Comparison of ENCODE assay signal across 9 mouse cellular contexts in genomic region chr19:5940173-5940572, GRCm38 (mm10). TPM values are rescaled to one million over a fixed set of nuclear protein-coding genes. Genes with fewer than 3 reads are reported as not detected.
DNase-seq lines count a peak whose midpoint lies in the region; ATAC-seq and TF ChIP-seq lines count a peak whose summit lies in the region.
"Had no signal": no experiment of that assay in that cellular context is flagged by ENCODE, and none has a peak within 500 bp of the region (broad histone marks: within the 10 kb centered on the region; RNA-seq: fewer than 3 reads in every experiment).

No protein-coding gene starts in this region.

- no peak for TF ChIP-seq CTCF in thymus, adult 2 months (IDR thresholded peaks at IDR 0.05; ENCODE audit: borderline replicate concordance, control insufficient read depth, extremely low read depth, insufficient read depth, low read length, poor library complexity)

- 63% methylated on average over 4 of the region's 4 CpGs for WGBS in midbrain, embryonic 16.5 days
- WGBS in midbrain, embryonic 13.5 days, result 78% methylated on average over 4 of the region's 4 CpGs
- WGBS in stomach, embryonic 16.5 days, result 47% methylated on average over 4 of the region's 4 CpGs
- 94% methylated on average over 4 of the region's 4 CpGs for WGBS in thymus, adult 2 months

- peak; percentile 88 for DNase-seq in cerebellum, adult 11 months
- peak; percentile 79 to 90 for DNase-seq in gastrocnemius, postnatal 4 days (ENCODE audit: low spot score in 2 of 2)
- DNase-seq in kidney, postnatal 10 days, result peak; percentile 93
- no peak for DNase-seq in thymus, adult 2 months

- H3K9me3 ChIP-seq in midbrain, embryonic 16.5 days (replicated peaks; ENCODE audit: control insufficient read depth, low read length, poor library complexity, severe bottlenecking), result no peaks in the 10 kb centered on the region
- H3K9me3 ChIP-seq in midbrain, embryonic 13.5 days, result no peaks in the 10 kb centered on the region
- no peaks in the 10 kb centered on the region for H3K9me3 ChIP-seq in stomach, embryonic 16.5 days (replicated peaks; ENCODE audit: control insufficient read depth, low read length)

- no peak for TF ChIP-seq POLR2A in thymus, adult 2 months (IDR thresholded peaks at IDR 0.05; ENCODE audit: control insufficient read depth, extremely low read depth, insufficient read depth, low read length, poor library complexity)

- H3K27ac ChIP-seq in midbrain, embryonic 16.5 days (ENCODE audit: low read length), result peak overlapping the region; percentile 38
- H3K27ac ChIP-seq in midbrain, embryonic 13.5 days, result no peak overlapping the region
- peak overlapping the region; percentile 85 for H3K27ac ChIP-seq in stomach, embryonic 16.5 days (ENCODE audit: low read length)
- no peak overlapping the region for H3K27ac ChIP-seq in thymus, adult 2 months (ENCODE audit: control insufficient read depth, insufficient read depth, low read length)

- no peaks in the 10 kb centered on the region; the same call in 1 of the 2 replicates for H3K36me3 ChIP-seq in midbrain, embryonic 16.5 days (ENCODE audit: control insufficient read depth, insufficient read depth, low read length)
- peaks cover 23% of the 10 kb centered on the region for H3K36me3 ChIP-seq in midbrain, embryonic 13.5 days
- no peaks in the 10 kb centered on the region for H3K36me3 ChIP-seq in stomach, embryonic 16.5 days (ENCODE audit: control insufficient read depth, insufficient read depth, low read length)
- peaks cover 11% of the 10 kb centered on the region for H3K36me3 ChIP-seq in thymus, adult 2 months (ENCODE audit: control insufficient read depth, insufficient read depth, low read length)

- no peak overlapping the region for H3K4me3 ChIP-seq in midbrain, embryonic 16.5 days (ENCODE audit: low read depth, low read length)
- no peak overlapping the region for H3K4me3 ChIP-seq in midbrain, embryonic 13.5 days (replicated peaks)
- H3K4me3 ChIP-seq in stomach, embryonic 16.5 days (replicated peaks; ENCODE audit: low read length), result no peak overlapping the region
- no peak overlapping the region for H3K4me3 ChIP-seq in thymus, adult 2 months (ENCODE audit: control insufficient read depth, insufficient read depth, low read length)

- H3K27me3 ChIP-seq in midbrain, embryonic 16.5 days (ENCODE audit: control insufficient read depth, insufficient read depth, low read depth, low read length), result no peaks in the 10 kb centered on the region
- H3K27me3 ChIP-seq in midbrain, embryonic 13.5 days, result no peaks in the 10 kb centered on the region
- H3K27me3 ChIP-seq in stomach, embryonic 16.5 days (ENCODE audit: control insufficient read depth, insufficient read depth, low read length), result no peaks in the 10 kb centered on the region
- H3K27me3 ChIP-seq in thymus, adult 2 months (ENCODE audit: control insufficient read depth, insufficient read depth, low read length), result no peaks in the 10 kb centered on the region

- H3K4me1 ChIP-seq in midbrain, embryonic 16.5 days (ENCODE audit: control insufficient read depth, insufficient read depth, low read length), result peaks cover 3% of the 10 kb centered on the region; the same call in 1 of the 2 replicates
- peaks cover 16% of the 10 kb centered on the region for H3K4me1 ChIP-seq in midbrain, embryonic 13.5 days (replicated peaks)
- peaks cover 48% of the 10 kb centered on the region for H3K4me1 ChIP-seq in stomach, embryonic 16.5 days (ENCODE audit: control insufficient read depth, insufficient read depth, low read length)
- 0 out of 2 replicates have a peak, but pooled peaks cover 2% of the 10 kb centered on the region for H3K4me1 ChIP-seq in thymus, adult 2 months (replicated peaks; ENCODE audit: control insufficient read depth, insufficient read depth, low read length)

- no peak overlapping the region for H3K9ac ChIP-seq in midbrain, embryonic 16.5 days (ENCODE audit: low read depth, low read length)
- no peak overlapping the region for H3K9ac ChIP-seq in midbrain, embryonic 13.5 days (replicated peaks)
- no peak overlapping the region for H3K9ac ChIP-seq in stomach, embryonic 16.5 days (ENCODE audit: low read length)

- H3K4me2 ChIP-seq in midbrain, embryonic 16.5 days (ENCODE audit: low read length), result no peak overlapping the region
- no peak overlapping the region for H3K4me2 ChIP-seq in midbrain, embryonic 13.5 days (replicated peaks)
- H3K4me2 ChIP-seq in stomach, embryonic 16.5 days (ENCODE audit: low read depth, low read length), result no peak overlapping the region

- ATAC-seq in midbrain, embryonic 16.5 days, result no peak
- no peak for ATAC-seq in midbrain, embryonic 13.5 days
- peak; percentile 30; the same call in 1 of the 2 replicates for ATAC-seq in stomach, embryonic 16.5 days (ENCODE audit: insufficient read depth, low FRiP score)
- ATAC-seq in megakaryocyte-erythroid progenitor cell, adult 5-6 weeks (replicated peaks; ENCODE audit: low FRiP score, low TSS enrichment, poor library complexity, severe bottlenecking), result no peak

RNA-seq across cellular contexts. Expression of gene Cdc42ep2, which starts 15.6 kb away (rescaled TPM):
- 16.0 and 20.4 TPM in 2 replicates for polyA plus RNA-seq in midbrain, embryonic 16.5 days (2015; fragmentation: Nextera tagmentation; extraction: Ambion mirVana)
- polyA plus RNA-seq in midbrain, embryonic 13.5 days (2015; fragmentation: Nextera tagmentation; extraction: Ambion mirVana), result 7.5 and 7.8 TPM in 2 replicates
- 10 to 100 TPM; 23.1 to 27.4 TPM for total RNA-seq in gastrocnemius, postnatal 4 days (2021)
- 13.4 and 13.9 TPM in 2 replicates for polyA plus RNA-seq in stomach, embryonic 16.5 days (2015; fragmentation: Nextera tagmentation; extraction: Ambion mirVana)
- 5.1 and 5.8 TPM in 2 replicates for polyA plus RNA-seq in thymus, adult 2 months (2012; rRNA removed)
- total RNA-seq in megakaryocyte-erythroid progenitor cell, adult 5-6 weeks (2014; fragmentation: Nextera tagmentation), result 0.77 TPM in 1 of 2 replicates, not detected in the other
- total RNA-seq in megakaryocyte-erythroid progenitor cell, adult 5-6 weeks (2017), result not detected in 2 replicates

RNA-seq across cellular contexts. Expression of gene Pola2, which starts 23.8 kb away (rescaled TPM):
- polyA plus RNA-seq in midbrain, embryonic 16.5 days (2015; fragmentation: Nextera tagmentation; extraction: Ambion mirVana), result 19.4 and 22.4 TPM in 2 replicates
- polyA plus RNA-seq in midbrain, embryonic 13.5 days (2015; fragmentation: Nextera tagmentation; extraction: Ambion mirVana), result 31.6 and 32.1 TPM in 2 replicates
- 10 to 100 TPM; 24.6 to 28.6 TPM for total RNA-seq in gastrocnemius, postnatal 4 days (2021)
- polyA plus RNA-seq in stomach, embryonic 16.5 days (2015; fragmentation: Nextera tagmentation; extraction: Ambion mirVana), result 49.6 and 50.4 TPM in 2 replicates
- 115 and 120 TPM in 2 replicates for polyA plus RNA-seq in thymus, adult 2 months (2012; rRNA removed)
- 134 and 164 TPM in 2 replicates for total RNA-seq in megakaryocyte-erythroid progenitor cell, adult 5-6 weeks (2014; fragmentation: Nextera tagmentation)
- total RNA-seq in megakaryocyte-erythroid progenitor cell, adult 5-6 weeks (2017), result 62.6 and 87.0 TPM in 2 replicates

RNA-seq across cellular contexts. Expression of gene Dpf2, which starts 27.4 kb away (rescaled TPM):
- polyA plus RNA-seq in midbrain, embryonic 16.5 days (2015; fragmentation: Nextera tagmentation; extraction: Ambion mirVana), result 105 and 121 TPM in 2 replicates
- 157 and 158 TPM in 2 replicates for polyA plus RNA-seq in midbrain, embryonic 13.5 days (2015; fragmentation: Nextera tagmentation; extraction: Ambion mirVana)
- total RNA-seq in gastrocnemius, postnatal 4 days (2021), result 100 to 1,000 TPM in 1 of 2 experiments, 10 to 100 TPM in 1; 97.8 to 121 TPM
- 117 and 127 TPM in 2 replicates for polyA plus RNA-seq in stomach, embryonic 16.5 days (2015; fragmentation: Nextera tagmentation; extraction: Ambion mirVana)
- 175 and 194 TPM in 2 replicates for polyA plus RNA-seq in thymus, adult 2 months (2012; rRNA removed)
- total RNA-seq in megakaryocyte-erythroid progenitor cell, adult 5-6 weeks (2014; fragmentation: Nextera tagmentation), result 91.2 and 95.9 TPM in 2 replicates
- total RNA-seq in megakaryocyte-erythroid progenitor cell, adult 5-6 weeks (2017), result 75.0 and 124 TPM in 2 replicates

RNA-seq across cellular contexts. Expression of gene Slc22a20, which starts 45.8 kb away (rescaled TPM):
- polyA plus RNA-seq in midbrain, embryonic 16.5 days (2015; fragmentation: Nextera tagmentation; extraction: Ambion mirVana), result not detected in 2 replicates
- not detected in 2 replicates for polyA plus RNA-seq in midbrain, embryonic 13.5 days (2015; fragmentation: Nextera tagmentation; extraction: Ambion mirVana)
- not detected for total RNA-seq in gastrocnemius, postnatal 4 days (2021)
- not detected in 2 replicates for polyA plus RNA-seq in stomach, embryonic 16.5 days (2015; fragmentation: Nextera tagmentation; extraction: Ambion mirVana)
- 0.06 and 0.20 TPM in 2 replicates for polyA plus RNA-seq in thymus, adult 2 months (2012; rRNA removed)
- total RNA-seq in megakaryocyte-erythroid progenitor cell, adult 5-6 weeks (2014; fragmentation: Nextera tagmentation), result not detected in 2 replicates
- total RNA-seq in megakaryocyte-erythroid progenitor cell, adult 5-6 weeks (2017), result not detected in 2 replicates
- total RNA-seq: left cerebral cortex, postnatal 25 days had no signal

RNA-seq across cellular contexts. Expression of gene Tigd3, which starts 46.2 kb away (rescaled TPM):
- polyA plus RNA-seq in midbrain, embryonic 16.5 days (2015; fragmentation: Nextera tagmentation; extraction: Ambion mirVana), result 13.4 and 14.6 TPM in 2 replicates
- 16.4 and 16.9 TPM in 2 replicates for polyA plus RNA-seq in midbrain, embryonic 13.5 days (2015; fragmentation: Nextera tagmentation; extraction: Ambion mirVana)
- 1 to 10 TPM; 1.5 to 2.6 TPM for total RNA-seq in gastrocnemius, postnatal 4 days (2021)
- 1.7 and 1.8 TPM in 2 replicates for polyA plus RNA-seq in stomach, embryonic 16.5 days (2015; fragmentation: Nextera tagmentation; extraction: Ambion mirVana)
- 4.0 and 4.7 TPM in 2 replicates for polyA plus RNA-seq in thymus, adult 2 months (2012; rRNA removed)
- 5.3 and 5.9 TPM in 2 replicates for total RNA-seq in megakaryocyte-erythroid progenitor cell, adult 5-6 weeks (2014; fragmentation: Nextera tagmentation)
- 2.2 and 3.1 TPM in 2 replicates for total RNA-seq in megakaryocyte-erythroid progenitor cell, adult 5-6 weeks (2017)

Comparison
In these comparisons a context has a peak if more than half of its experiments do, and no peak if none do; other contexts are left out.
1. H3K27ac ChIP-seq: peak in midbrain, embryonic 16.5 days (single experiment) and stomach, embryonic 16.5 days (single experiment); none in midbrain, embryonic 13.5 days (single experiment) and thymus, adult 2 months (single experiment).